Mouse (Mus musculus): ENCODE results near the gene Fam222b. TPM values are rescaled to one million over a fixed set of nuclear protein-coding genes. Genes with fewer than 3 reads are reported as not detected.
"Not testable (repeated sequence)": the region's sequence is repeated elsewhere in the genome, so short reads cannot be mapped to it uniquely, and the experiment has no call there.

Gene Fam222b
- polyA plus RNA-seq, 1 experiment from 2014 or later, result 5.9 TPM

DNA sequence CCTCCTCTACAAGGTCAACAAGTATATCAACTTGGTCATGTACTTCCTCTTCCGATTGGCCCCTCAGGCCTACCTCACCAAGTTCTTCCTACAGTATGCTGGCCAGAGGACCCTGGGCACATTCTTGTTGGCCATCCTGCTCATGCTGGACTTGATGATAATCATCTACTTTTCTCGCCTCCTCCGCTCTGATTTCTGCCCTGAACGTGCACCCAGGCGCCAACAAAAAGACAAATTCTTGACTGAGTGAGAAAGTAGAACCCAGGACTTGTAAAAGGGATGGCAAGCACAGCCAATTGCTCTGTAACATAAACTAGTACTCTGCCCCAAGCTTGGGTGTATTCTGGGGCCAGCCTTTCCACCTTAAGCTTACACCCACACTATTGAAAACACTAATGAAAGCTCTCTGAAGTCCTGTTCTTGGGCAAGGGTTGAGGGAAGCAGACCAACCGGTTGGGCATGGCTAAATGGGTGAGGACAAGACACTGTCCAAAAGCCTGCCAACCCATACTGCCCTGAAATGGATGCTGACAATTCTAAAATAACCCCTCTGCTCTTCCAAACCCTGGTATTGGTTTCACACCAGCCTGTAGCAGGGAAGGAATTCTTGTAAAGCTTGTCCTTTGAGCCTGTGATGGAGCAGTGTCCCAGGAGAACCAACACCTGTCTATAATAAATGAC lies 85.8 kb downstream of the Fam222b start:
- Histone ChIP-seq H3K4me3 (ENCODE audit: low read depth, low read length) (peak overlapping the region; percentile 81; the same call in 1 of the 2 replicates), H3K27me3 (ENCODE audit: insufficient read depth, low read length) (no peaks in the 10 kb centered on the region)
- WGBS (ENCODE audit: insufficient replicate concordance), result 52% methylated on average over 6 of the region's 6 CpGs

DNA sequence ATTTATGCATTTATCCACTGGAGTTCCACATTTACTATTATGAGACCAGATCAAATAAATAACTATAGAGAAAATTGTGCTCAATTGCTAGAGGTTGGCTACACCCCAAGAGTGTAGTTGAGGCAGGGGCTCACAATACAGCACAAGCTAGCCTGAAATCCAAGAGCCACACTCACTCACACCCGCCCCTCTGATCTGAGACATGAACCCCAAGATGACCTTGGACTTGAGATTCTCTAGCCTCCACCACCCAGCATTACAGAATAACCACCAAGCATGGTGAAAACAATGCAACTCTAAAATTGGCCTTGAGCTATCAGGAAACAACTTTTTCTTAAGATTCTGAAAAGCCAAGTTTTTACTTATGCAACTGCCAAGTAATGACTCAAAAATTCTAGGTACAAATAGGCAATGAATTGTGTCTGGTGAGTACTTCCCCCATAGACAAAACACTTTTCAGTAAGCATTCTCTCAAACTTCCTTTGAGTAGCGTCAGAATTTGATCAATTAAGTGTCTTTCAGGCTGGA lies 87.4 kb downstream of the Fam222b start:
- peaks cover 31% of the 10 kb centered on the region for H3K4me1 ChIP-seq (ENCODE audit: insufficient read depth)
- H3K4me2 ChIP-seq (ENCODE audit: low read depth, low read length), result peak overlapping the region; percentile 90
- H3K27me3 ChIP-seq (ENCODE audit: insufficient read depth, low read length), result no peaks in the 10 kb centered on the region
- H3K9ac ChIP-seq (replicated peaks), result peak overlapping the region; percentile 93
- no peak overlapping the region; the same call in 1 of the 2 replicates for H3K27ac ChIP-seq (ENCODE audit: low read depth)
- no peak for DNase-seq
- peak overlapping the region; percentile 94 for H3K4me3 ChIP-seq (ENCODE audit: low read depth, low read length)
- peaks cover 29% of the 10 kb centered on the region for H3K36me3 ChIP-seq (replicated peaks; ENCODE audit: insufficient read depth, low read length)
- ATAC-seq, result no peak
- WGBS (ENCODE audit: insufficient replicate concordance), result 34% methylated on average over 2 of the region's 2 CpGs
- H3K9me3 ChIP-seq (ENCODE audit: low read length), result no peaks in the 10 kb centered on the region
- TF ChIP-seq CTCF (IDR thresholded peaks at IDR 0.05; ENCODE audit: low read depth), result no peak
- no peak for TF ChIP-seq EP300 (IDR thresholded peaks at IDR 0.05; ENCODE audit: low read depth)

More for the DNA sequence above, 85.8 kb downstream of the Fam222b start:
- Histone ChIP-seq H3K36me3 (replicated peaks; ENCODE audit: insufficient read depth, low read length) (peaks cover 29% of the 10 kb centered on the region), H3K27ac (ENCODE audit: low read depth) (peak overlapping the region; percentile 7; the same call in 1 of the 2 replicates), H3K4me1 (ENCODE audit: insufficient read depth) (peaks cover 38% of the 10 kb centered on the region), H3K4me2 (ENCODE audit: low read depth, low read length) (peak overlapping the region; percentile 96), H3K9ac (replicated peaks) (peak overlapping the region; percentile 84), H3K9me3 (ENCODE audit: low read length) (no peaks in the 10 kb centered on the region)
- ATAC-seq, result no peak
- no peak for DNase-seq
- TF ChIP-seq CTCF (IDR thresholded peaks at IDR 0.05; ENCODE audit: low read depth), result no peak

DNA sequence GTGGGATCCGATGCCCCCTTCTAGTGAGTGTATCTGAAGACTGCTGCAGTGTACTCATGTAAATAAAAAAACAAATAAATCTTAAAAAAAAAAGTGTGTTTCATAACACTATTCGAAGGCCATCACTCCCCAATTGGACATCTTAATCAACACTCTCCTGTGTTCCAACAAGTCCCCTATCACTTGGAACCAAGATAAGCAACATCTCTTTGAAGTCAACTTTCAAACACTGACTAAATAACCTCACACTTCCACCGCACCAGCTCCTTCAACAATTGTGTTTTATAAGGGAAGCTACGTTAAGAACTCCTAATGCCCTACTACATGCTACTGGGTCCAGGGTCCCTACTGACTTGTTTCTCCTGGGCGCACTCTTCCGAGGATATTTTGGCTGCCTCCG lies 88.0 kb downstream of the Fam222b start:
- H3K36me3 ChIP-seq (replicated peaks; ENCODE audit: insufficient read depth, low read length), result peaks cover 29% of the 10 kb centered on the region
- H3K4me3 ChIP-seq (ENCODE audit: low read depth, low read length), result peak overlapping the region; percentile 94
- peaks cover 31% of the 10 kb centered on the region for H3K4me1 ChIP-seq (ENCODE audit: insufficient read depth)
- H3K4me2 ChIP-seq (ENCODE audit: low read depth, low read length), result peak overlapping the region; percentile 90
- H3K27ac ChIP-seq (ENCODE audit: low read depth), result peak overlapping the region; percentile 90
- DNase-seq (no peak), ATAC-seq (no peak)
- peak overlapping the region; percentile 93 for H3K9ac ChIP-seq (replicated peaks)
- TF ChIP-seq EP300 (IDR thresholded peaks at IDR 0.05; ENCODE audit: low read depth) (no peak), CTCF (IDR thresholded peaks at IDR 0.05; ENCODE audit: low read depth) (no peak)
- H3K27me3 ChIP-seq (ENCODE audit: insufficient read depth, low read length), result 0 out of 2 replicates have a peak, but pooled peaks cover 3% of the 10 kb centered on the region
- WGBS (ENCODE audit: insufficient replicate concordance), result 3% methylated on average over 7 of the region's 7 CpGs
- H3K9me3 ChIP-seq (ENCODE audit: low read length), result no peaks in the 10 kb centered on the region

DNA sequence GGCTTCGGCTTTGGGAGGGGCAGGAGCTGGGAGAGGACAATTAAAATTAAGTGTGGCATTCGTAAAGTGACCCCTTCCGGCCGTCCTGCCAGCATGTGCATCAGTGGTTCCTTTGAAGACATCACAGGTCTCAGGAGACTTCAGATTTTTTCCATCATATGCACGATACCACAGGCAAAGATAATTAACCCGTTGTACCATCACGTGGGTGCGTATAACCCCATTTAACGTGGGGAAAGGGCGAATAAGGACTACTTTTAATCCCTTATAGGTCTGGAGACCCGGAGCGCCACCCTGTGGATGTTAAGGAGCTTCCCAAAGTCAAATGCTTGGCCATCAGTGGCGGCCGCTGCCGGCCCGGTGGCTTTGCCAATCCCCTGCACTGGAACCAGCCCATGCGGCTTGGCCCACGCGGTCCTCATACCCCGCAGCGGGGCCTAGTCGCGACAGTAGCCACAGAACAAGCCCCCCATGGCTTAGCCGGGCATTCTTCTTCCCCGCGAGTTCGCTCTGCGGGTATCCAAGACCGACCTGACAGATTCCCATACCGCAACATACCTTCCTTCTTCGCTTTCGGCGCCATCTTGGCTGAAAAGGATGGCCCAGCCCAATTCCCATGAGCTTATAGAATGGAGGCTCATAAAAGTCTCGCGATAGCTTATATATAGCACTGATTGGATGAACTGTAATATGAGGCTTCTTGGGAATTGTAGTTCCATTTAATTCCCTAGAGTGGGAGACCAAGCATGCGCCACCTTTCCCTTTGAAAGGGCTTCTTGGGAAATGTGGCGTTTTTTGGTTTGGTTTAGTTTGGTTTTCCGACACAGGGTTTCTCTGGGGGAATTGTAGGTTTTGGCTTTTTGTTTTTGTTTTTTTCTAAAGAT lies 88.7 kb downstream of the Fam222b start, which contains the start of gene Rpl23a:
Rpl23a (minus strand) TSS at position 624 of the 884 bp plus-strand sequence.
- Histone ChIP-seq H3K27me3 (ENCODE audit: insufficient read depth, low read length) (peaks cover 9% of the 10 kb centered on the region), H3K9ac (replicated peaks) (peak within 1 kb of the TSS; percentile 93), H3K4me3 (ENCODE audit: low read depth, low read length) (peak within 1 kb of the TSS; percentile 94), H3K27ac (ENCODE audit: low read depth) (peak within 1 kb of the TSS; percentile 90), H3K4me1 (ENCODE audit: insufficient read depth) (peaks cover 31% of the 10 kb centered on the region), H3K9me3 (ENCODE audit: low read length) (no peaks in the 10 kb centered on the region), H3K4me2 (ENCODE audit: low read depth, low read length) (peak within 1 kb of the TSS; percentile 90), H3K36me3 (replicated peaks; ENCODE audit: insufficient read depth, low read length) (peaks cover 29% of the 10 kb centered on the region)
- WGBS (ENCODE audit: insufficient replicate concordance), result 1% methylated on average over 38 of the region's 38 CpGs
- peak; percentile 82 for ATAC-seq
- TF ChIP-seq EP300 (IDR thresholded peaks at IDR 0.05; ENCODE audit: low read depth), result peak; percentile 75
- TF ChIP-seq CTCF (IDR thresholded peaks at IDR 0.05; ENCODE audit: low read depth), result peak; percentile 42; the same call in 1 of the 2 replicates
- DNase-seq, result peak; percentile 82

DNA sequence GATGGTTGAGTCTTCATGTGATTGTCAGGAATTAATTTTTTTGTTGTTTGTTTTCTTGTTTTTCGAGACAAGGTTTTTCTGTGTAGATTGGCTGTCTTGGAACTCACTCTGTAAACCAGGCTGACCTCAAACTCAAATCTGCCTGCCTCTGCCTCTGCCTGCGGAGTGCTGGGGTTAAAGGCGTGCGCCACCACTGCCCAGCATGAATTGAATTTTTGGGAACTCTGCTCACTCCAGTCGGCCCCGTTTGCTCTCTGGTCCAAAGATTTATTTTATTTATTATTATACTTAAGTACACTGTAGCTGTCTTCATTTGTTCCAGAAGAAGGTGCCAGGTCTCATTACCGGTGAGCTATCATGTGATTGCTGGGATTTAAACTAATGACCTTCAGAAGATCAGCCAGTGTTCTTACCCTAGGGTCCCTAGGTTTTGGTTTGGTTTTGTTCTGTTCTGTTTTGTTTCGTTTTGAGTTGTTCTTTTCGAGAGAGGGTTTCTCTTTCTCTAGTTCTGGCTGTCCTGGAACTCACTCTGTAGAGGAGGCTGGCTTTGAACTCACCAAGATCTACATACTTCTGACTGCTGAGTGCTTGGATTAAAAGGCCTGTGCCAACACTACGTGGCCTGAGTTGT lies 89.5 kb downstream of the Fam222b start:
- Histone ChIP-seq H3K4me3 (ENCODE audit: low read depth, low read length) (peak overlapping the region; percentile 94), H3K36me3 (replicated peaks; ENCODE audit: insufficient read depth, low read length) (peaks cover 29% of the 10 kb centered on the region), H3K27me3 (ENCODE audit: insufficient read depth, low read length) (peaks cover 17% of the 10 kb centered on the region), H3K9ac (replicated peaks) (no peak overlapping the region; the same call in 1 of the 2 replicates), H3K4me1 (ENCODE audit: insufficient read depth) (peaks cover 32% of the 10 kb centered on the region), H3K4me2 (ENCODE audit: low read depth, low read length) (peak overlapping the region; percentile 90), H3K9me3 (ENCODE audit: low read length) (no peaks in the 10 kb centered on the region), H3K27ac (ENCODE audit: low read depth) (peak overlapping the region; percentile 17; the same call in 1 of the 2 replicates)
- DNase-seq (no peak), ATAC-seq (peak; percentile 22; the same call in 1 of the 2 replicates)
- no peak for TF ChIP-seq EP300 (IDR thresholded peaks at IDR 0.05; ENCODE audit: low read depth)
- no peak for TF ChIP-seq CTCF (IDR thresholded peaks at IDR 0.05; ENCODE audit: low read depth)
- WGBS (ENCODE audit: insufficient replicate concordance), result 39% methylated on average over 10 of the region's 10 CpGs

DNA sequence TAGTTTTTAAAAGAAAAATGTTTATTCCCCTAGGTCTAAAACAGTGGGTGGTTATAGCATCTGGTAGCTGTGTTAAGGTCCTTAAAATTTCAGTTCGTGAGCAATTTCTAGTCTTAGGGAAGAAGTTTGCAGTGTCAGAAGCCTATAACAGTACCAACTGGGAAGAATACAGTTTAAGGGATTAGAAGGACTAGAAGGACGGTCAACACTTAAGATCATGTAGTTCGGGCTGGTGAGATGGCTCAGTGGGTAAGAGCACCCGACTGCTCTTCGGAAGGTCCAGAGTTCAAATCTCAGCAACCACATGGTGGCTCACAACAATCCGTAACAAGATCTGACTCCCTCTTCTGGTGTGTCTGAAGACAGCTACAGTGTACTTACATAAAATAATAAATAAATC lies 90.2 kb downstream of the Fam222b start:
- Histone ChIP-seq H3K36me3 (replicated peaks; ENCODE audit: insufficient read depth, low read length) (peaks cover 25% of the 10 kb centered on the region), H3K4me1 (ENCODE audit: insufficient read depth) (peaks cover 37% of the 10 kb centered on the region), H3K27me3 (ENCODE audit: insufficient read depth, low read length) (peaks cover 24% of the 10 kb centered on the region)
- not testable (repeated sequence) for H3K9ac ChIP-seq (replicated peaks); H3K4me3 ChIP-seq (ENCODE audit: low read depth, low read length); H3K9me3 ChIP-seq (ENCODE audit: low read length); H3K27ac ChIP-seq (ENCODE audit: low read depth); H3K4me2 ChIP-seq (ENCODE audit: low read depth, low read length); ATAC-seq; DNase-seq
- WGBS (ENCODE audit: insufficient replicate concordance), result 87% methylated on average over 6 of the region's 6 CpGs

Measured in liver, postnatal 0 days (tissue).